Mouse (Mus musculus) liver, embryonic 14.5 days (tissue): ENCODE measurements around the gene Ccdc83.
"Not testable (repeated sequence)": the region's sequence is repeated elsewhere in the genome, so short reads cannot be mapped to it uniquely, and the experiment has no call there.

Experiments
- CTCF ChIP-seq: IDR thresholded peaks from 2 replicates; pipeline ENCODE4 v1.5.1; 2016; ENCODE audit warnings: antibody characterized with exemption, low read depth, control low read depth
- EP300 ChIP-seq: IDR thresholded peaks from 2 replicates; pipeline ENCODE4 v1.6.1; 2016; ENCODE audit warnings: antibody characterized with exemption, low read depth

- peak; percentile 81 for TF ChIP-seq CTCF
- TF ChIP-seq EP300, result not testable (repeated sequence)
Observed at GRCm38 (mm10) chr7:90228884-90229283, 36.7 kb downstream of the Ccdc83 start.
